Mouse (Mus musculus) midbrain, embryonic 11.5 days (tissue): ENCODE measurements around the gene Ankrd63. TPM values are rescaled to one million over a fixed set of nuclear protein-coding genes. Genes with fewer than 3 reads are reported as not detected.

Experiments used
- ATAC-seq: fragments of 200-750 bp; cut with Nextera tagmentation; 2 replicates; pipeline ENCODE4 v1.8.0; 2017; ENCODE audit warnings: moderate TSS enrichment, moderate library complexity; ENCODE audit not compliant: low FRiP score
- DNase-seq: peaks from one replicate; pipeline ENCODE4 v3.0.0; 2015; ENCODE audit warnings: low spot score; ENCODE audit errors: missing footprints
- H3K27ac ChIP-seq: fragments of 300-500 bp; sonication (generic); 2 replicates; pipeline ENCODE4 v1.5.1; 2014; ENCODE audit warnings: low read depth, low read length
- H3K27me3 ChIP-seq: fragments of 300-500 bp; sonication (generic); 2 replicates; pipeline ENCODE4 v1.6.1; 2014; ENCODE audit warnings: mild to moderate bottlenecking, low read length, moderate library complexity, mixed read lengths; ENCODE audit not compliant: control insufficient read depth, insufficient read depth
- H3K36me3 ChIP-seq: fragments of 300-500 bp; sonication (generic); 2 replicates; pipeline ENCODE4 v1.6.1; 2014; ENCODE audit warnings: mild to moderate bottlenecking, low read length, moderate library complexity, mixed read lengths; ENCODE audit not compliant: control insufficient read depth, insufficient read depth
- H3K4me1 ChIP-seq: fragments of 300-500 bp; sonication (generic); 2 replicates; pipeline ENCODE4 v1.6.1; 2014; ENCODE audit warnings: low read length; ENCODE audit not compliant: control insufficient read depth, insufficient read depth
- H3K4me2 ChIP-seq: fragments of 300-500 bp; sonication (generic); 2 replicates; pipeline ENCODE4 v1.6.1; 2014; ENCODE audit warnings: mild to moderate bottlenecking, moderate library complexity
- H3K4me3 ChIP-seq: fragments of 300-500 bp; sonication (generic); 2 replicates; pipeline ENCODE4 v1.5.1; 2014; ENCODE audit warnings: low read depth, low read length
- H3K9ac ChIP-seq: fragments of 300-500 bp; sonication (generic); 2 replicates; pipeline ENCODE4 v1.6.1; 2014; ENCODE audit warnings: low read length
- H3K9me3 ChIP-seq: fragments of 300-500 bp; sonication (generic); 2 replicates; pipeline ENCODE4 v1.6.1; 2016; ENCODE audit warnings: low read length; ENCODE audit not compliant: control insufficient read depth
- WGBS: fragments of 180-500 bp; shearing (Covaris S2); extraction: QIAGEN DNeasy Blood & Tissue Kit; methylation state at CpG from one replicate; pipeline ENCODE4 v1.1.7; 2014; 5-methylcytosine and 5-hydroxymethylcytosine counted together
- polyA plus RNA-seq: library from polyadenylated mRNA; unstranded; fragments of >200 nt; fragmentation: Nextera tagmentation; extraction: Ambion mirVana; gene quantifications from 2 replicates; pipeline ENCODE4 v1.2.1, GENCODE M21; 2014

Ankrd63 gene
- polyA plus RNA-seq, 1 experiment from 2014 or later = not detected

GRCm38 (mm10) chr2:118687791-118688190 lies 16.0 kb downstream of the Ankrd63 start:
- DNase-seq (no peak), ATAC-seq (no peak)
- Histone ChIP-seq H3K4me3 (no peak overlapping the region), H3K4me2 (no peak overlapping the region), H3K27me3 (no peaks in the 10 kb centered on the region), H3K27ac (no peak overlapping the region), H3K4me1 (no peaks in the 10 kb centered on the region), H3K9ac (no peak overlapping the region), H3K36me3 (no peaks in the 10 kb centered on the region), H3K9me3 (no peaks in the 10 kb centered on the region)
- WGBS = 91% methylated on average over 3 of the region's 3 CpGs

- ATAC-seq = no peak
- Histone ChIP-seq H3K4me3 (no peak overlapping the region), H3K4me2 (no peak overlapping the region), H3K9ac (no peak overlapping the region), H3K9me3 (no peaks in the 10 kb centered on the region), H3K36me3 (no peaks in the 10 kb centered on the region), H3K27ac (no peak overlapping the region), H3K4me1 (no peaks in the 10 kb centered on the region), H3K27me3 (no peaks in the 10 kb centered on the region)
- WGBS = 84% methylated on average over 8 of the region's 8 CpGs
- no peak for DNase-seq
Observed at GRCm38 (mm10) chr2:118686693-118687092, 17.1 kb downstream of the Ankrd63 start.

- Histone ChIP-seq H3K4me1 (no peaks in the 10 kb centered on the region), H3K4me3 (no peak overlapping the region), H3K27me3 (no peaks in the 10 kb centered on the region), H3K27ac (no peak overlapping the region), H3K4me2 (no peak overlapping the region), H3K9me3 (no peaks in the 10 kb centered on the region), H3K36me3 (no peaks in the 10 kb centered on the region), H3K9ac (no peak overlapping the region)
- DNase-seq = no peak
- WGBS = 94% methylated on average over 4 of the region's 4 CpGs
- no peak for ATAC-seq
Observed at GRCm38 (mm10) chr2:118685088-118685487, 18.7 kb downstream of the Ankrd63 start.

GRCm38 (mm10) chr2:118682544-118683260 lies 21.1 kb downstream of the Ankrd63 start:
- Histone ChIP-seq H3K9me3 (no peaks in the 10 kb centered on the region), H3K27ac (no peak overlapping the region), H3K36me3 (no peaks in the 10 kb centered on the region), H3K27me3 (peaks cover 16% of the 10 kb centered on the region), H3K4me3 (no peak overlapping the region), H3K4me2 (no peak overlapping the region), H3K9ac (no peak overlapping the region), H3K4me1 (no peaks in the 10 kb centered on the region; the same call in 1 of the 2 replicates)
- 67% methylated on average over 8 of the region's 8 CpGs for WGBS
- no peak for ATAC-seq
- DNase-seq = no peak

- peaks cover 11% of the 10 kb centered on the region for H3K4me1 ChIP-seq
- no peak overlapping the region for H3K9ac ChIP-seq
- H3K27me3 ChIP-seq = peaks cover 34% of the 10 kb centered on the region
- DNase-seq (no peak), ATAC-seq (no peak)
- no peak overlapping the region for H3K27ac ChIP-seq
- no peak overlapping the region for H3K4me3 ChIP-seq
- WGBS = 92% methylated on average over 6 of the region's 6 CpGs
- H3K9me3 ChIP-seq = no peaks in the 10 kb centered on the region
- no peak overlapping the region for H3K4me2 ChIP-seq
- H3K36me3 ChIP-seq = no peaks in the 10 kb centered on the region
Observed at GRCm38 (mm10) chr2:118680926-118681325, 22.8 kb downstream of the Ankrd63 start.

- Histone ChIP-seq H3K9ac (no peak overlapping the region), H3K4me2 (no peak overlapping the region), H3K9me3 (no peaks in the 10 kb centered on the region), H3K27ac (no peak overlapping the region), H3K36me3 (no peaks in the 10 kb centered on the region), H3K4me3 (no peak overlapping the region), H3K27me3 (peaks cover 45% of the 10 kb centered on the region), H3K4me1 (peaks cover 11% of the 10 kb centered on the region)
- DNase-seq (no peak), ATAC-seq (no peak)
- WGBS = 86% methylated on average over 3 of the region's 3 CpGs
Observed at GRCm38 (mm10) chr2:118679577-118679976, 24.2 kb downstream of the Ankrd63 start.

- no peak overlapping the region for H3K27ac ChIP-seq
- H3K4me3 ChIP-seq = peak overlapping the region; percentile 50
- peak; percentile 87 for DNase-seq
- H3K36me3 ChIP-seq = no peaks in the 10 kb centered on the region
- peak; percentile 33; the same call in 1 of the 2 replicates for ATAC-seq
- peaks cover 45% of the 10 kb centered on the region for H3K27me3 ChIP-seq
- peaks cover 11% of the 10 kb centered on the region for H3K4me1 ChIP-seq
- no peaks in the 10 kb centered on the region for H3K9me3 ChIP-seq
- 18% methylated on average over 4 of the region's 4 CpGs for WGBS
- peak overlapping the region; percentile 96 for H3K4me2 ChIP-seq
- H3K9ac ChIP-seq = no peak overlapping the region
Observed at GRCm38 (mm10) chr2:118677817-118678216, 25.9 kb downstream of the Ankrd63 start.

GRCm38 (mm10) chr2:118676839-118677741 lies 26.7 kb downstream of the Ankrd63 start:
- Histone ChIP-seq H3K27ac (no peak overlapping the region), H3K4me2 (peak overlapping the region; percentile 96), H3K4me1 (peaks cover 11% of the 10 kb centered on the region), H3K4me3 (peak overlapping the region; percentile 50), H3K27me3 (peaks cover 50% of the 10 kb centered on the region), H3K9me3 (no peaks in the 10 kb centered on the region), H3K36me3 (no peaks in the 10 kb centered on the region), H3K9ac (peak overlapping the region; percentile 64)
- WGBS = under 1% methylated on average over 81 of the region's 89 CpGs
- DNase-seq (peak; percentile 94), ATAC-seq (peak; percentile 59)

- no peak overlapping the region for H3K27ac ChIP-seq
- ATAC-seq (no peak), DNase-seq (no peak)
- H3K4me3 ChIP-seq = no peak overlapping the region
- no peaks in the 10 kb centered on the region for H3K36me3 ChIP-seq
- H3K4me1 ChIP-seq = peaks cover 11% of the 10 kb centered on the region
- H3K9me3 ChIP-seq = no peaks in the 10 kb centered on the region
- H3K27me3 ChIP-seq = peaks cover 50% of the 10 kb centered on the region
- 19% methylated on average over 7 of the region's 7 CpGs for WGBS
- no peak overlapping the region for H3K4me2 ChIP-seq
- H3K9ac ChIP-seq = no peak overlapping the region
Observed at GRCm38 (mm10) chr2:118674500-118674899, 29.3 kb downstream of the Ankrd63 start.
